Mouse (Mus musculus): Measurements from ENCODE around the gene Asic2. TPM values are rescaled to one million over a fixed set of nuclear protein-coding genes. Genes with fewer than 3 reads are reported as not detected.
A peak's percentile ranks its signal among the peaks of the same experiment; 100 is the strongest.

Asic2 gene
- polyA plus RNA-seq, 1 experiment from 2014 or later = not detected

DNA sequence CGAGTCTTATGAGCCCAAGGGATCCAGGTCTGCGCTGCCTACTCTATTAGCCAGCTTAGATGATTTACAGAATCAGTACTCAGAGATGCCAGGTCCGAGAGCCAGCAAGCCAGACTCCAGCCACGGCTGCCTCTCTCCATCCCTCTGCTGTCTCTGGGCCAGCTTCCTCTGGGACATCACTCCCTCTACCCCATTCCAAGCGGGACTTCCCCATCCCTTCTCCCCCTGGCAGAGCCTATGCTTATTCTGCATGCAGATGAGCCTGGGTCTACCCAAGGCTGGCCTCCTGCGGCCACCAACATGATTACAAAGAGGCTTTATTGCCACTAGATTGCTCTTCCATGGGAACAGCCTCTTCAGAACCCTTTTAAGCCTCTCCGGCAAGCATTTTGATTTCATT lies 850.2 kb downstream of the Asic2 start:
- no peak overlapping the region for H3K27ac ChIP-seq (ENCODE audit: low read depth)
- H3K4me3 ChIP-seq (ENCODE audit: low read depth, low read length) = no peak overlapping the region
- no peaks in the 10 kb centered on the region for H3K27me3 ChIP-seq (ENCODE audit: insufficient read depth, low read length)
- 48% methylated on average over 7 of the region's 7 CpGs for WGBS (ENCODE audit: insufficient replicate concordance)
- DNase-seq (no peak), ATAC-seq (no peak)
- no peaks in the 10 kb centered on the region for H3K9me3 ChIP-seq (ENCODE audit: low read length)
- H3K9ac ChIP-seq (replicated peaks) = no peak overlapping the region
- no peak for TF ChIP-seq EP300 (IDR thresholded peaks at IDR 0.05; ENCODE audit: low read depth)
- no peak for TF ChIP-seq CTCF (IDR thresholded peaks at IDR 0.05; ENCODE audit: low read depth)
- H3K4me2 ChIP-seq (ENCODE audit: low read depth, low read length) = no peak overlapping the region
- H3K4me1 ChIP-seq (ENCODE audit: insufficient read depth) = no peaks in the 10 kb centered on the region
- H3K36me3 ChIP-seq (replicated peaks; ENCODE audit: insufficient read depth, low read length) = no peaks in the 10 kb centered on the region

DNA sequence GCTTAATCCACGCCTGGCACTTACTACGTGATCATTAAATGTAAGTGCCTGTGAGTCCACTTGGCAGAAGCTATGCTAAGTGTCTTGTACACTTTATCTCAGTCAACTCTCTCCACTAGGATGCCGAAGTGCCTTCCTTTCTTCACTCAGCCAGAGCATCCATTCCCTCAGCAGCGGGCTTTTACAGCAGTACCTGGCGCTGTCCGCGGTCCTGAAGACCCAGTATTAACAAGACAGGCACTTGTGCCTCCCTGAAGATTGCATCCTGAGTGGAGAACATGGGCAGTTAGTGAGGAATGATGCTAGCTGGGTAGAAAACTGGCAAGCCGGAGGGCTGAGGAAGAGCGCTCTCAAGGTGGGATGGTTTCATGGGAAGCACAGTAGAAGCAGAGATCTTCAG lies 852.6 kb downstream of the Asic2 start:
- no peaks in the 10 kb centered on the region for H3K4me1 ChIP-seq (ENCODE audit: insufficient read depth)
- ATAC-seq (no peak), DNase-seq (peak; percentile 64)
- no peak overlapping the region for H3K4me2 ChIP-seq (ENCODE audit: low read depth, low read length)
- no peaks in the 10 kb centered on the region for H3K36me3 ChIP-seq (replicated peaks; ENCODE audit: insufficient read depth, low read length)
- no peak overlapping the region for H3K4me3 ChIP-seq (ENCODE audit: low read depth, low read length)
- no peaks in the 10 kb centered on the region for H3K27me3 ChIP-seq (ENCODE audit: insufficient read depth, low read length)
- H3K27ac ChIP-seq (ENCODE audit: low read depth) = no peak overlapping the region
- TF ChIP-seq EP300 (IDR thresholded peaks at IDR 0.05; ENCODE audit: low read depth) (no peak), CTCF (IDR thresholded peaks at IDR 0.05; ENCODE audit: low read depth) (no peak)
- 37% methylated on average over 9 of the region's 9 CpGs for WGBS (ENCODE audit: insufficient replicate concordance)
- H3K9me3 ChIP-seq (ENCODE audit: low read length) = no peaks in the 10 kb centered on the region
- H3K9ac ChIP-seq (replicated peaks) = no peak overlapping the region

DNA sequence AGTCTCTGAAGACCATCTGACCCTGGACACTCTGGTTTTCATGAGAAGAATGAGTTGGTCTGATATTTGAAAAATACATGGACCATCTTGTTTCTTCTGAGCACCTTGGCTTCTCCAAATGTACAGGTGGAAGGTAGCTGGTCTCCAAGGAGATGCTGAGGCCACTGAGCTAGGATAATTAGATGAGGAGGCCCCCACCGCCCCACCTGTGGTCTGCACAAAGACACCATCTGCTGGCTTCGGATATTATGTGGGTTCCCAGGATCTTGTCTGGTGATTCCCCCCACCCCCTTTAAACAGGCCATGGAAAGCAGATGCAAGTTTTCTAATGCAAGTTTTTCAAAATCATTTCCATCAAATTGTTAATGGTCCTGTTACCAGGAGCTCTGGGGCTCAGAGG lies 856.6 kb downstream of the Asic2 start:
- Histone ChIP-seq H3K4me3 (ENCODE audit: low read depth, low read length) (no peak overlapping the region), H3K27ac (ENCODE audit: low read depth) (no peak overlapping the region), H3K36me3 (replicated peaks; ENCODE audit: insufficient read depth, low read length) (no peaks in the 10 kb centered on the region), H3K4me2 (ENCODE audit: low read depth, low read length) (no peak overlapping the region), H3K9me3 (ENCODE audit: low read length) (no peaks in the 10 kb centered on the region), H3K27me3 (ENCODE audit: insufficient read depth, low read length) (no peaks in the 10 kb centered on the region), H3K4me1 (ENCODE audit: insufficient read depth) (no peaks in the 10 kb centered on the region), H3K9ac (replicated peaks) (no peak overlapping the region)
- ATAC-seq = no peak
- no peak for DNase-seq
- 67% methylated on average over 2 of the region's 2 CpGs for WGBS (ENCODE audit: insufficient replicate concordance)
- no peak for TF ChIP-seq CTCF (IDR thresholded peaks at IDR 0.05; ENCODE audit: low read depth)
- TF ChIP-seq EP300 (IDR thresholded peaks at IDR 0.05; ENCODE audit: low read depth) = no peak

DNA sequence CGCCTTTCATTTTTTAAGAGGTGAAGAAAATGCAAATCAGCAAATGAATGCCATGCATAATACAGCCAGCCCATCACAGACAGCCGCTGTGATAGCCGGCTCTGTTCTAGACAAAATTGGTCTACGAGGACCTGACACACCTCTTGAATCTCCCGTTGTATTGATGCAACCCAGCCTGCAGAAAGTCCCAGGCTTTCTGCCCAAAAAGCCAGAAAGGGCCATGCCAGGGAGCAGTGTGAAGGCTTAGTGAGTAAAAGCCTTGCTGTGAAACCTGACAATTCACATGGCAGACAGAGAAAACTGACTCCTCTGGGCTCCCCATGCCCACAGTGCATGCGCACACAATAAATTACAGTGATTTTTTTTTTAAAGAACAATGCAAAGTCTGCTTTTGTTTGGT lies 858.2 kb downstream of the Asic2 start:
- H3K9ac ChIP-seq (replicated peaks) = no peak overlapping the region
- no peak overlapping the region for H3K27ac ChIP-seq (ENCODE audit: low read depth)
- no peaks in the 10 kb centered on the region for H3K27me3 ChIP-seq (ENCODE audit: insufficient read depth, low read length)
- no peak overlapping the region for H3K4me2 ChIP-seq (ENCODE audit: low read depth, low read length)
- ATAC-seq = no peak
- H3K36me3 ChIP-seq (replicated peaks; ENCODE audit: insufficient read depth, low read length) = no peaks in the 10 kb centered on the region
- no peaks in the 10 kb centered on the region for H3K4me1 ChIP-seq (ENCODE audit: insufficient read depth)
- DNase-seq = no peak
- H3K4me3 ChIP-seq (ENCODE audit: low read depth, low read length) = no peak overlapping the region
- no peaks in the 10 kb centered on the region for H3K9me3 ChIP-seq (ENCODE audit: low read length)
- TF ChIP-seq CTCF (IDR thresholded peaks at IDR 0.05; ENCODE audit: low read depth) (no peak), EP300 (IDR thresholded peaks at IDR 0.05; ENCODE audit: low read depth) (no peak)
- WGBS (ENCODE audit: insufficient replicate concordance) = 61% methylated on average over 6 of the region's 6 CpGs

DNA sequence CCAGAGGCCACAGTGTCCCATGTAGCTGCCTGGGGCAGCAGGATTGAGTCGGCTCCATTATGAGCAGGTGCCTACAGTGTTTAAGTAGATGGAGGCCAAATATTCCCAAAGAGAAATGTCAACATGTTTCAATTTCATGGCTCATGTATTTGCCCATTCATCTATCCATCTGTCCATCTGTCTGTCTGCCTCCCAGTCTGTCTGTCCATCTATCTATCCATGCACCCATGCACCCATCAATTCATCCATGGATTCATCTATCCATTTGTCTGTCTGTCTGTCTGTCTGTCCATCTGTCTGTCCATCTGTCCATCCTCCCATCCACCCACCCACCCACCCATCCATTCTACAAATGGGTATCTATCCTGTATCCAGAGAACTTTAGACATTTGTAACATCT lies 861.3 kb downstream of the Asic2 start:
- ATAC-seq = no peak
- TF ChIP-seq CTCF (IDR thresholded peaks at IDR 0.05; ENCODE audit: low read depth) = no peak
- no peak for TF ChIP-seq EP300 (IDR thresholded peaks at IDR 0.05; ENCODE audit: low read depth)
- no peaks in the 10 kb centered on the region for H3K9me3 ChIP-seq (ENCODE audit: low read length)

DNA sequence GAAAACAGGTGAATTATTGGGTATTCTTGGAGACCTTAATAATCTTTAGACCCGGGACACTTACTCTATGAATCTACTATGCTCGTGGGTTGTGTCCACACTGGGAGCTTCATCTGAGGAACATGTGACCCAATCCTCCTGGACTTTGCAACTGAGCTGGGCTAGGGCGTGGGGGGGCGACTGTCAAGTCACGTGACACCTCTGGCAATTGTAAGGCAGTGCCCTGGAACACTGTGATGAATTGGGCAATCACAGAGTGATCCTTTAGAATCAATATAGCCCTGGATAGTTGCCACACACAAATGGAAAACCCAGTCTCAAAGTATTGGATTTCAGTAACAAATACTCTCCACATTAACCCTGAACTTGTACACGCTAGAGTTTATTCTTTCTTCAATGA lies 867.4 kb downstream of the Asic2 start:
- Histone ChIP-seq H3K27ac (ENCODE audit: low read depth) (no peak overlapping the region), H3K4me1 (ENCODE audit: insufficient read depth) (peaks cover 3% of the 10 kb centered on the region; the same call in 1 of the 2 replicates), H3K9me3 (ENCODE audit: low read length) (no peaks in the 10 kb centered on the region), H3K4me3 (ENCODE audit: low read depth, low read length) (no peak overlapping the region), H3K4me2 (ENCODE audit: low read depth, low read length) (no peak overlapping the region), H3K36me3 (replicated peaks; ENCODE audit: insufficient read depth, low read length) (no peaks in the 10 kb centered on the region), H3K9ac (replicated peaks) (no peak overlapping the region), H3K27me3 (ENCODE audit: insufficient read depth, low read length) (no peaks in the 10 kb centered on the region)
- TF ChIP-seq EP300 (IDR thresholded peaks at IDR 0.05; ENCODE audit: low read depth) = no peak
- no peak for TF ChIP-seq CTCF (IDR thresholded peaks at IDR 0.05; ENCODE audit: low read depth)
- ATAC-seq = peak; percentile 99
- peak; percentile 78 for DNase-seq
- WGBS (ENCODE audit: insufficient replicate concordance) = 53% methylated on average over 6 of the region's 6 CpGs

More for the DNA sequence above, 861.3 kb downstream of the Asic2 start:
- no peak overlapping the region for H3K9ac ChIP-seq (replicated peaks)
- no peaks in the 10 kb centered on the region for H3K4me1 ChIP-seq (ENCODE audit: insufficient read depth)
- H3K4me2 ChIP-seq (ENCODE audit: low read depth, low read length) = no peak overlapping the region
- no peak overlapping the region for H3K4me3 ChIP-seq (ENCODE audit: low read depth, low read length)
- no peak for DNase-seq
- H3K27ac ChIP-seq (ENCODE audit: low read depth) = no peak overlapping the region
- H3K36me3 ChIP-seq (replicated peaks; ENCODE audit: insufficient read depth, low read length) = no peaks in the 10 kb centered on the region
- no peaks in the 10 kb centered on the region for H3K27me3 ChIP-seq (ENCODE audit: insufficient read depth, low read length)
- WGBS (ENCODE audit: insufficient replicate concordance) = 70% methylated on average over 1 of the region's 1 CpGs

DNA sequence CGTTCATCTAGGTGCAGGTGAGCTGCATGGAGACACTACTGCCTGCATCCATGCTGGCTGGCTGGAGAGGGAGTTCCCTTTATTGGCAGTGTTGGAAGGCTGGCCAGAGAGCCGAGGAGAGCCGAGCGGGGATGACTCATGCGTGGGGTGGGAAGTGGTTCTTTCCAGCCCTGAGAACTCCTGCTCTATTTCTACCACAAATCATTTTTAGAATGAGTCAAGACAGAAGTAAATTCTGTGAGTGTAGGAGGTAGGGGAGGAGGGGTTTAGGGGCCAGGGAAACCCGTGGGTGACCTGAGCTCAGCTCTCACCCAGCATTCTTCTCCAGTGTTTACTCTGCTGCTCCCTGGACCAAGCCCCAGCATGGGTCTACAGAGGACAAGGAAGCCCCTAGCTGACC lies 872.2 kb downstream of the Asic2 start:
- Histone ChIP-seq H3K9me3 (ENCODE audit: low read length) (no peaks in the 10 kb centered on the region), H3K4me1 (ENCODE audit: insufficient read depth) (peaks cover 3% of the 10 kb centered on the region; the same call in 1 of the 2 replicates), H3K9ac (replicated peaks) (no peak overlapping the region), H3K4me2 (ENCODE audit: low read depth, low read length) (no peak overlapping the region), H3K27ac (ENCODE audit: low read depth) (no peak overlapping the region), H3K36me3 (replicated peaks; ENCODE audit: insufficient read depth, low read length) (no peaks in the 10 kb centered on the region), H3K27me3 (ENCODE audit: insufficient read depth, low read length) (peaks cover 3% of the 10 kb centered on the region; the same call in 1 of the 2 replicates), H3K4me3 (ENCODE audit: low read depth, low read length) (no peak overlapping the region)
- TF ChIP-seq EP300 (IDR thresholded peaks at IDR 0.05; ENCODE audit: low read depth) (no peak), CTCF (IDR thresholded peaks at IDR 0.05; ENCODE audit: low read depth) (no peak)
- WGBS (ENCODE audit: insufficient replicate concordance) = 39% methylated on average over 6 of the region's 6 CpGs
- DNase-seq = no peak
- no peak for ATAC-seq
